Mouse (Mus musculus) thymus, adult 2 months (tissue): ENCODE data around the gene Arnt.

Experiments
- CTCF ChIP-seq: fragments of 200-500 bp; IDR thresholded peaks from 2 replicates; pipeline ENCODE4 v1.5.1; 2012; ENCODE audit warnings: mild to moderate bottlenecking, control low read depth, low read length, moderate library complexity, borderline replicate concordance; ENCODE audit not compliant: control insufficient read depth, poor library complexity, insufficient read depth; ENCODE audit errors: extremely low read depth
- POLR2A ChIP-seq: fragments of 200-500 bp; IDR thresholded peaks from 2 replicates; pipeline ENCODE4 v1.6.1; 2012; ENCODE audit warnings: mild to moderate bottlenecking, low read length, control low read depth, moderate library complexity; ENCODE audit not compliant: control insufficient read depth, poor library complexity, insufficient read depth; ENCODE audit errors: extremely low read depth

DNA sequence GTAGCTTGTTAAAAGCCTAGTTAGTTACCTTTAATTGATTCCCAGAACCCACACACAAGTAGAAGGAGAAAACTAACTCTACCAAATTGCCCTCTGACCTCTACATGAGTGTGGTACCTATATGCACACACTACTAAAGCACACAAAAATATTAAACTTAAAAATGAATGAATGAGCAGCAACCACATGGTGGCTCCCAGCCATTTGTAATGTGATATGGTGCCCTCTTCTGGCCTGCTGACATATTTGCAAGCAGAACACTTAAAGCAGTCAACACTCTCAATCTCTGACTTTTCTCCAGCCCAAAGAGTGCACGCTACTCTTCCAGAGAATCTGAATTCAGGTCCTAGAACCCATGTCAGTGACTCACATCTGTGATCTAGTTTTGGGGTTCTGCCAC, 16.2 kb downstream of the Arnt start:
- no peak for TF ChIP-seq CTCF
- TF ChIP-seq POLR2A, result no peak
